Mouse (Mus musculus) erythroblast, embryonic 14.5 days (primary cell): Measurements from ENCODE around the gene Akap8.

Source experiments
- GATA1 ChIP-seq: IDR thresholded peaks from 2 replicates; pipeline ENCODE4 v1.6.1; 2012; ENCODE audit warnings: low read length, inconsistent platforms, mixed read lengths
- TAL1 ChIP-seq: IDR thresholded peaks from 3 replicates; pipeline ENCODE4 v1.6.1; 2012; ENCODE audit warnings: low read length, inconsistent platforms, mixed read lengths

DNA sequence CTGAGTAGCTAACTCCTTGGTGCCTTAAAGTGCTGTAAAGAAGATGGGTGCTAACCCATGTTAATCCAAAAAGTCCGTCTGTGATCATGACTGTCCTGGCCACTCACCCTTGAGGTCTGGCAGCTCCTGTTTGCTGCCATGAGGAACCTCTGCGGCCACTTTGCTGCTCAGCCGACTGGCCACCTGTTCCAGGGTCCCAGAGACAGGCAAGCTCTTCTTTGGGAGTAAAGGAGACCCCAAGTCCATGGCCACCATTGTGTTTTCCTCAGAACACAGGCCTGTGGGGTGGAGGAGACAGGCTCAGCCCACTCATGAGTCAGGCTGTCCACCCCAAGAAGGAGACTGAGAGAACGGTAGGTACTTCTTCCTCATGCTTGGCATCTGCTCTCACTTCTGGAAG lies 41.6 kb upstream of the Akap8 start:
- TF ChIP-seq GATA1 (no peak), TAL1 (no peak)
